Mouse (Mus musculus) thymus, adult 2 months (tissue): ENCODE measurements around the gene Dffa.

ENCODE experiments used
- CTCF ChIP-seq: fragments of 200-500 bp; IDR thresholded peaks from 2 replicates; pipeline ENCODE4 v1.5.1; 2012; ENCODE audit warnings: mild to moderate bottlenecking, control low read depth, low read length, moderate library complexity, borderline replicate concordance; ENCODE audit not compliant: control insufficient read depth, poor library complexity, insufficient read depth; ENCODE audit errors: extremely low read depth
- POLR2A ChIP-seq: fragments of 200-500 bp; IDR thresholded peaks from 2 replicates; pipeline ENCODE4 v1.6.1; 2012; ENCODE audit warnings: mild to moderate bottlenecking, low read length, control low read depth, moderate library complexity; ENCODE audit not compliant: control insufficient read depth, poor library complexity, insufficient read depth; ENCODE audit errors: extremely low read depth

DNA sequence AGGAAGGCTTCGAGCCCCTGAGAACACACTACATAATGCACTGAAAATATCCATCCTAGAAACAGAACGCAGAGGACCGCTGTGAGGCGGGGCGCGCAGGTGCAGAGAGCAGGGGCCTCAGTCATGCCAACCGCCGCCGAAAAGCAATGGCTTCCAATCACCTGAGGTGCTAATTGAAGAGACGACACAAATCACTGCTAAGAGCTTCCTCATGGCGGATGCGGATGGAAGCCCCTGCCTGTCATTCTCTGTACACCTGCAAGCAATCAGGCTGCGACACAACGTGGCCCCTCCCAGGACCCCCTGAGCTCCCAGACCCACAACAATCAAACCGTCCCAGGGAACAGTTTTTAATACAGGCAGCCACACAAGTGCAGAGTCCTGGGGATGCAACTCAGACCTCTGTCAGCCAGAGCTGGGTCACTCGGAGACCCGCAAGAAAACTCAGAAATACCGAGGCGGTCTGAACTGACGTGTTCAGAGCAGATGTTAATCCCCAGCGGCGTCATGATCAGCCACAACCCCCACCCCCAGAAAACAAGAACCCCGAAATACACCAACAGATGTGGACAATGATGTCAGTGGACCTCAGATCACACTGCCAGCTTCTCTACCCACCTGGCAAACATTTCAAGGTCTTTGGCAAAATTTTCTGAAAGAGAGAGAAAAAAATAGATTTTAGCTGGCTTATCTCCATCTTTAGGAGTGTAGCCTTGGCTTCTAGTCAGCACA is 27.2 kb downstream of the Dffa start:
- TF ChIP-seq CTCF, result no peak
- TF ChIP-seq POLR2A, result no peak
